Mouse (Mus musculus) monocyte, adult 59 days (primary cell): ENCODE data around the gene Usp28. TPM values are rescaled to one million over a fixed set of nuclear protein-coding genes. Genes with fewer than 3 reads are reported as not detected.

Source experiments
- total RNA-seq, 2 experiments: library from RNA; stranded (reverse); gene quantifications; one replicate each; pipeline ENCODE4 v1.2.4; 2023

The Usp28 gene
- total RNA-seq = 10 to 100 TPM; 12.1 to 16.5 TPM

GRCm38 (mm10) chr9:48984845-48985707 is at the start of gene Usp28:
Gene Usp28, plus strand, starts transcription at chr9:48985375.

GRCm38 (mm10) chr9:48964587-48965040 is 20.6 kb upstream of the Usp28 start, which contains the start of gene Htr3b:
Gene Htr3b, minus strand, starts transcription at chr9:48964990.

GRCm38 (mm10) chr9:49055333-49056205 is 70.4 kb downstream of the Usp28 start, which contains the start of gene Zw10:
Gene Zw10, plus strand, starts transcription at chr9:49055613.

GRCm38 (mm10) chr9:49081107-49081506 is 95.9 kb downstream of the Usp28 start, which contains the start of gene Tmprss5:
Gene Tmprss5, plus strand, starts transcription at chr9:49081260.

Other genes starting within 250 kb of the Usp28 start
- 10 to 100 TPM; 24.6 to 25.3 TPM for gene Zbtb16, start 149.2 kb upstream of the Usp28 start, total RNA-seq
- gene Htr3a, start 74.3 kb upstream of the Usp28 start, total RNA-seq = not detected
- gene Htr3b, start 20.4 kb upstream of the Usp28 start, total RNA-seq = not detected
- gene Zw10, start 70.2 kb downstream of the Usp28 start, total RNA-seq = 10 to 100 TPM; 19.1 to 22.4 TPM
- gene Tmprss5, start 95.9 kb downstream of the Usp28 start, total RNA-seq = not detected